Mouse (Mus musculus): ENCODE data around the gene Agpat1. TPM values are rescaled to one million over a fixed set of nuclear protein-coding genes. Genes with fewer than 3 reads are reported as not detected.

The Agpat1 gene
- polyA plus RNA-seq, 1 experiment from 2014 or later = 74.8 TPM

DNA sequence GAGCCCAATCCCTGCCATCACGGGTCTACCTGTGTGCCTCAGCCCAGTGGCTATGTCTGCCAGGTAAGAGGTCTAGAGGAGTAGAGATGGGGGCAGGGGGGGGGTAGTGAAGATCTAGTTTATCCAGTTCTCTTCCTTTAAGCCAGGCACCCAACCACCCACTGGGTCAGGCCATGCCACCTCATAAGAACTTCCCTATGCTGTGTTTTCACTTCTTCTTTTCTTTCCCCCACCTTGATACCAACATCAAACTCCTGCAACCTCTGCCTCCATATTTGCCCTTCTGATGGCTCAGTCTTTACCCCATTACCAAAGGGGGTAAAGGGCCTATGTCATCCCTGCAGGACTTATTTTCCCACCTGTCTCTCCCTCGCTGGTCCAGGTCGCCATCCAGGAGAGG lies 26.0 kb upstream of the Agpat1 start:
- WGBS = 93% methylated on average over 3 of the region's 3 CpGs
- DNase-seq (ENCODE audit: low spot score) (no peak), ATAC-seq (ENCODE audit: insufficient number of reproducible peaks, low FRiP score, low TSS enrichment, low read depth) (no peak)
- Histone ChIP-seq H3K36me3 (ENCODE audit: control insufficient read depth, insufficient read depth, low read length) (no peaks in the 10 kb centered on the region), H3K9me3 (ENCODE audit: control insufficient read depth, low read length) (no peaks in the 10 kb centered on the region), H3K27ac (replicated peaks; ENCODE audit: low read depth, low read length) (no peak overlapping the region), H3K4me3 (ENCODE audit: low read depth, low read length) (no peak overlapping the region), H3K9ac (ENCODE audit: low read length) (no peak overlapping the region), H3K4me1 (ENCODE audit: control insufficient read depth, insufficient read depth, low read length) (0 out of 2 replicates have a peak, but pooled peaks cover 2% of the 10 kb centered on the region), H3K4me2 (ENCODE audit: low read depth, severe bottlenecking) (no peak overlapping the region), H3K27me3 (ENCODE audit: control insufficient read depth, insufficient read depth, low read length) (no peaks in the 10 kb centered on the region)

DNA sequence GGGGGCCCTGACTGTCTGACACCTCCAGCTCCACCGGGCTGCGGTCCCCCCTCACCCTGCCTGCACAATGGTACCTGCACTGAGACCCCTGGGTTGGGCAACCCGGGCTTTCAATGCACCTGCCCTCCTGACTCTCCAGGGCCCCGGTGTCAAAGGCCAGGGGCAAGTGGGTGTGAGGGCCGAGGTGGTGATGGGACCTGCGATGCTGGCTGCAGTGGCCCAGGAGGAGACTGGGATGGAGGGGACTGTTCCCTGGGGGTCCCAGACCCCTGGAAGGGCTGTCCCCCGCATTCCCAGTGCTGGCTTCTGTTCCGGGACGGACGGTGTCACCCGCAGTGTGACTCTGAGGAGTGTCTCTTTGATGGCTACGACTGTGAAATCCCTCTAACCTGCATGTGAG lies 21.5 kb upstream of the Agpat1 start:
- Histone ChIP-seq H3K9me3 (ENCODE audit: control insufficient read depth, low read length) (no peaks in the 10 kb centered on the region), H3K36me3 (ENCODE audit: control insufficient read depth, insufficient read depth, low read length) (no peaks in the 10 kb centered on the region), H3K9ac (ENCODE audit: low read length) (no peak overlapping the region), H3K27ac (replicated peaks; ENCODE audit: low read depth, low read length) (no peak overlapping the region), H3K4me3 (ENCODE audit: low read depth, low read length) (no peak overlapping the region), H3K4me2 (ENCODE audit: low read depth, severe bottlenecking) (no peak overlapping the region), H3K4me1 (ENCODE audit: control insufficient read depth, insufficient read depth, low read length) (0 out of 2 replicates have a peak, but pooled peaks cover 3% of the 10 kb centered on the region), H3K27me3 (ENCODE audit: control insufficient read depth, insufficient read depth, low read length) (no peaks in the 10 kb centered on the region)
- DNase-seq (ENCODE audit: low spot score) = no peak
- 81% methylated on average over 12 of the region's 12 CpGs for WGBS
- ATAC-seq (ENCODE audit: insufficient number of reproducible peaks, low FRiP score, low TSS enrichment, low read depth) = no peak

DNA sequence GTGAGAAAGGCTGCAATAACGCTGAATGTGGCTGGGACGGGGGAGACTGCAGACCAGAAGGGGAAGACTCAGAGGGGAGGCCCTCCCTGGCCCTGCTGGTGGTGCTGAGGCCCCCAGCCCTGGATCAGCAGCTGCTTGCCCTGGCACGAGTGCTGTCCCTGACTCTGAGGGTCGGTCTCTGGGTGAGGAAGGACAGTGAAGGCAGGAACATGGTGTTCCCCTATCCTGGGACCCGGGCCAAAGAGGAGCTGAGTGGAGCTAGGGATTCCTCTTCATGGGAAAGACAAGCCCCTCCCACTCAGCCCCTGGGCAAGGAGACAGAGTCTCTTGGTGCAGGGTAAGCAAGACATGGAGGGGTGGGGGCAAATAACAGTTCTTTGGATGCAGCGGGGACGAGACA lies 20.7 kb upstream of the Agpat1 start:
- ATAC-seq (ENCODE audit: insufficient number of reproducible peaks, low FRiP score, low TSS enrichment, low read depth) (no peak), DNase-seq (ENCODE audit: low spot score) (no peak)
- Histone ChIP-seq H3K4me3 (ENCODE audit: low read depth, low read length) (no peak overlapping the region), H3K4me1 (ENCODE audit: control insufficient read depth, insufficient read depth, low read length) (0 out of 2 replicates have a peak, but pooled peaks cover 7% of the 10 kb centered on the region), H3K27me3 (ENCODE audit: control insufficient read depth, insufficient read depth, low read length) (no peaks in the 10 kb centered on the region), H3K36me3 (ENCODE audit: control insufficient read depth, insufficient read depth, low read length) (no peaks in the 10 kb centered on the region), H3K4me2 (ENCODE audit: low read depth, severe bottlenecking) (no peak overlapping the region), H3K27ac (replicated peaks; ENCODE audit: low read depth, low read length) (no peak overlapping the region), H3K9ac (ENCODE audit: low read length) (no peak overlapping the region), H3K9me3 (ENCODE audit: control insufficient read depth, low read length) (no peaks in the 10 kb centered on the region)
- 71% methylated on average over 7 of the region's 7 CpGs for WGBS

DNA sequence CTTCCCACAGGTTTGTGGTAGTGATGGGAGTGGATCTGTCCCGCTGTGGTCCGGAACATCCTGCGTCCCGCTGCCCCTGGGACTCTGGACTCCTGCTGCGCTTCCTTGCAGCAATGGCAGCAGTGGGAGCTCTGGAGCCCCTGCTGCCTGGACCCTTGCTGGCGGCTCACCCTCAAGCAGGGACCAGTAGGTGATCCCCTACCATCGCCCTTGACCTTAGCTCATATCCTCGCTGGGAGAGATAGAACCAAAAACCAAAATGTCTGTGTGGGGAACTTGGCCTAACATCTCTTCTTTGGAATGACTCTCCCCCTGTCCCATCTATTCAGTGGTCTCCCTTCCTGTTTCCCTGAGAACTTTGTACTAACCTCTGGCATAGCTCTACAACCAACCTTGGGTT lies 20.2 kb upstream of the Agpat1 start:
- DNase-seq (ENCODE audit: low spot score) = no peak
- no peak overlapping the region for H3K4me2 ChIP-seq (ENCODE audit: low read depth, severe bottlenecking)
- no peak overlapping the region for H3K27ac ChIP-seq (replicated peaks; ENCODE audit: low read depth, low read length)
- 0 out of 2 replicates have a peak, but pooled peaks cover 9% of the 10 kb centered on the region for H3K4me1 ChIP-seq (ENCODE audit: control insufficient read depth, insufficient read depth, low read length)
- H3K9ac ChIP-seq (ENCODE audit: low read length) = no peak overlapping the region
- 86% methylated on average over 8 of the region's 8 CpGs for WGBS
- H3K4me3 ChIP-seq (ENCODE audit: low read depth, low read length) = no peak overlapping the region
- no peak for ATAC-seq (ENCODE audit: insufficient number of reproducible peaks, low FRiP score, low TSS enrichment, low read depth)
- no peaks in the 10 kb centered on the region for H3K27me3 ChIP-seq (ENCODE audit: control insufficient read depth, insufficient read depth, low read length)
- H3K36me3 ChIP-seq (ENCODE audit: control insufficient read depth, insufficient read depth, low read length) = no peaks in the 10 kb centered on the region
- no peaks in the 10 kb centered on the region for H3K9me3 ChIP-seq (ENCODE audit: control insufficient read depth, low read length)

DNA sequence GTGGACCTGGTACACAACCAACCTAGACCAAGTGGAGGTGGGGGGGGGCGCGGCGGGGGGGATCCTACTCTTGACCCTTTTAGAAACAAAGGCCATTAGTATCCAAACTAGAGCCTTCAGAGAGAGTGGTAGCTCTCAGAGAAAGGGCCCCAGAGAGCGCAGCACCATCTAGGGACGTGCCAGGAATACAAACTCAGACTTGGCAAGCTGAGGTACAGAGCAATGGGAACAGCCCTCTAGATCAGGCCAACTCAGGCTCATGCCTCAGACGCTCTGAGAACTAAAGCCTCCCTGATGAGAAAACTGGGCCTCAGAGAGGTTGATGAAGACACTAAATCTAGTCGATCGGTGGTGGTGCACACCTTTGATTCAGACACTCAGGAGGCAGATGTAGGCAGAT lies 18.9 kb upstream of the Agpat1 start:
- Histone ChIP-seq H3K4me2 (ENCODE audit: low read depth, severe bottlenecking) (no peak overlapping the region), H3K27ac (replicated peaks; ENCODE audit: low read depth, low read length) (no peak overlapping the region), H3K4me1 (ENCODE audit: control insufficient read depth, insufficient read depth, low read length) (peaks cover 21% of the 10 kb centered on the region), H3K9ac (ENCODE audit: low read length) (no peak overlapping the region), H3K27me3 (ENCODE audit: control insufficient read depth, insufficient read depth, low read length) (no peaks in the 10 kb centered on the region), H3K9me3 (ENCODE audit: control insufficient read depth, low read length) (no peaks in the 10 kb centered on the region), H3K4me3 (ENCODE audit: low read depth, low read length) (no peak overlapping the region), H3K36me3 (ENCODE audit: control insufficient read depth, insufficient read depth, low read length) (no peaks in the 10 kb centered on the region)
- WGBS = 93% methylated on average over 8 of the region's 8 CpGs
- ATAC-seq (ENCODE audit: insufficient number of reproducible peaks, low FRiP score, low TSS enrichment, low read depth) = no peak
- no peak for DNase-seq (ENCODE audit: low spot score)

DNA sequence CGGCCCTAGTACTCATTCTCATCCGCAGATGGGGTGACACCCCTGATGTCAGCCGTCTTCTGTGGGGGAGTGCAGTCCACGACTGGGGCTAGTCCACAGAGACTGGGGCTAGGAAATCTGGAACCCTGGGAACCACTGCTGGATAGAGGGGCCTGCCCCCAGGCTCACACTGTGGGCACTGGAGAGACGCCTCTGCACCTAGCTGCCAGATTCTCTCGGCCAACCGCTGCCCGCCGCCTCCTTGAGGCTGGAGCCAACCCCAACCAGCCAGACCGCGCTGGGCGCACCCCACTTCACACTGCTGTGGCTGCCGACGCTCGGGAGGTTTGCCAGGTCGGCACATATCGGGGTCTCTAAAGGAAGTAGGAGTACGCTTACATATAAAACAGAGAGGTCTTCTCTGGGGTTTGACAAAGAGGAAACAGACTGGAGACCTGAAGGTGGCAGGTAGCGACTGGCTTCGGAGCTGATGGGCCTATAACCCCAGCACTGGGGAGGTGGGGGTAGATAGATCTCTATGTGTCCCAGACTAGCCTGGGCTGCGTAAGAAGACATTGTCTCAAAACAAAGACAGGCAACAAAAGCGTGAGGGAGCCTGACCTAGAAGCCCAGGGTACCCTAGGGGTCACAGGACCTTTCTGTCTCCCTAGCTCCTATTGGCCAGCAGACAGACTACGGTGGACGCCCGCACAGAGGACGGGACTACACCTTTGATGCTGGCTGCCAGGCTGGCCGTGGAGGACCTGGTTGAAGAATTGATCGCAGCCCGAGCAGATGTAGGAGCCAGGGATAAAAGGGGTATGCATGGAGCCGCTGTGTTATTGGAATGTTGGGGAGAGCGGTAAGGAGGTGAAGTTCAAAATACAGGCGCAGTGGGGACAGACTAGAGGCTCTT lies 17.9 kb upstream of the Agpat1 start:
- Histone ChIP-seq H3K4me2 (ENCODE audit: low read depth, severe bottlenecking) (peak overlapping the region; percentile 89), H3K4me3 (ENCODE audit: low read depth, low read length) (peak overlapping the region; percentile 74), H3K27me3 (ENCODE audit: control insufficient read depth, insufficient read depth, low read length) (no peaks in the 10 kb centered on the region), H3K4me1 (ENCODE audit: control insufficient read depth, insufficient read depth, low read length) (peaks cover 31% of the 10 kb centered on the region), H3K9ac (ENCODE audit: low read length) (peak overlapping the region; percentile 92), H3K9me3 (ENCODE audit: control insufficient read depth, low read length) (no peaks in the 10 kb centered on the region), H3K27ac (replicated peaks; ENCODE audit: low read depth, low read length) (peak overlapping the region; percentile 94), H3K36me3 (ENCODE audit: control insufficient read depth, insufficient read depth, low read length) (no peaks in the 10 kb centered on the region)
- DNase-seq (ENCODE audit: low spot score) (peak; percentile 36), ATAC-seq (ENCODE audit: insufficient number of reproducible peaks, low FRiP score, low TSS enrichment, low read depth) (peak; percentile 2; the same call in 1 of the 2 replicates)
- 27% methylated on average over 32 of the region's 32 CpGs for WGBS

DNA sequence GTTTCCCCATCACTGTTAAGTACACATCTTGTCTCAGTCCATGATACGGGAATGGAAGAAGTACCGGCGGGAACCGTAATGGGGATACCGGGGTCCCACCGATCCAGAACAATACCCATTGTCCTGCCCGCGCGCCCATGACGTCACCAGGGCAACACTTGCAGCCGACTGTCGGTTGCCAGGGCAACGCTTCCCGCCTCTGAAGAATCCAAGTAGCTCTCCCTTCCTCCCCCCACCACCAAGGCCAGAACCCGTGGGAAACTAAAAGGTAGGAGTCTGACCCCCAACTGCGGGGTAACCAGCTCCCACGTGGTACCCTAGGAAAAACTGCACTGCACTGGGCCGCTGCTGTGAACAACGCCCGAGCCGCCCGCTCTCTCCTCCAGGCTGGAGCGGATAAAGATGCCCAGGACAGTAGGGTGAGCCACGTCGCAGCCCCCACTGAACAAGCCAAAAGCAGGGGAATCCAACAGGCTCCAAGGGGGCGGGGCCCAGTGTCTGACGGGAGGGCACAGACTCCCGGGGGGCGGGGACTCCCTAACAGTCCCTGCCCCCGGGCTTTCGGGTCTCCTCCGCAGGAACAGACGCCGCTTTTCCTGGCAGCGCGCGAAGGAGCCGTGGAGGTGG lies 17.2 kb upstream of the Agpat1 start:
- peak; percentile 80 for ATAC-seq (ENCODE audit: insufficient number of reproducible peaks, low FRiP score, low TSS enrichment, low read depth)
- Histone ChIP-seq H3K27me3 (ENCODE audit: control insufficient read depth, insufficient read depth, low read length) (no peaks in the 10 kb centered on the region), H3K9me3 (ENCODE audit: control insufficient read depth, low read length) (no peaks in the 10 kb centered on the region), H3K36me3 (ENCODE audit: control insufficient read depth, insufficient read depth, low read length) (no peaks in the 10 kb centered on the region), H3K4me1 (ENCODE audit: control insufficient read depth, insufficient read depth, low read length) (peaks cover 36% of the 10 kb centered on the region), H3K27ac (replicated peaks; ENCODE audit: low read depth, low read length) (peak overlapping the region; percentile 94), H3K4me3 (ENCODE audit: low read depth, low read length) (peak overlapping the region; percentile 74), H3K9ac (ENCODE audit: low read length) (peak overlapping the region; percentile 92), H3K4me2 (ENCODE audit: low read depth, severe bottlenecking) (peak overlapping the region; percentile 89)
- peak; percentile 94 for DNase-seq (ENCODE audit: low spot score)
- under 1% methylated on average over 38 of the region's 38 CpGs for WGBS

DNA sequence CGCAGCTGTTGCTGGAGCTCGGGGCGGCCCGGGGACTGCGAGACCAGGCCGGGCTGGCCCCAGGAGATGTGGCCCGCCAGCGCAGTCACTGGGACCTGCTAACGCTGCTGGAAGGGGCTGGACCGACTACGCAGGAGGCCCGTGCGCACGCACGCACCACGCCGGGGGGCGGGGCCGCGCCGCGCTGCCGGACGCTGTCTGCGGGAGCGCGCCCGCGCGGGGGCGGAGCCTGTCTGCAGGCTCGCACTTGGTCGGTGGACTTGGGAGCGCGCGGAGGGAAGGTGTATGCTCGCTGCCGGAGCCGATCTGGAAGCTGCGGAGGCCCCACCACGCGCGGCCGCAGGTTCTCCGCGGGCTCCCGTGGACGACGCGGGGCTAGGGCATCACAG lies 16.6 kb upstream of the Agpat1 start:
- DNase-seq (ENCODE audit: low spot score) = peak; percentile 97
- peak overlapping the region; percentile 74 for H3K4me3 ChIP-seq (ENCODE audit: low read depth, low read length)
- no peaks in the 10 kb centered on the region for H3K9me3 ChIP-seq (ENCODE audit: control insufficient read depth, low read length)
- ATAC-seq (ENCODE audit: insufficient number of reproducible peaks, low FRiP score, low TSS enrichment, low read depth) = peak; percentile 77
- no peaks in the 10 kb centered on the region for H3K36me3 ChIP-seq (ENCODE audit: control insufficient read depth, insufficient read depth, low read length)
- no peaks in the 10 kb centered on the region for H3K27me3 ChIP-seq (ENCODE audit: control insufficient read depth, insufficient read depth, low read length)
- WGBS = under 1% methylated on average over 50 of the region's 50 CpGs
- H3K4me1 ChIP-seq (ENCODE audit: control insufficient read depth, insufficient read depth, low read length) = peaks cover 36% of the 10 kb centered on the region
- peak overlapping the region; percentile 89 for H3K4me2 ChIP-seq (ENCODE audit: low read depth, severe bottlenecking)
- peak overlapping the region; percentile 94 for H3K27ac ChIP-seq (replicated peaks; ENCODE audit: low read depth, low read length)
- H3K9ac ChIP-seq (ENCODE audit: low read length) = peak overlapping the region; percentile 92
